Mouse (Mus musculus): Measurements from ENCODE around the gene Methig1. TPM values are rescaled to one million over a fixed set of nuclear protein-coding genes. Genes with fewer than 3 reads are reported as not detected.
"Not testable (repeated sequence)": the region's sequence is repeated elsewhere in the genome, so short reads cannot be mapped to it uniquely, and the experiment has no call there.

Methig1 gene
- polyA plus RNA-seq, 1 experiment from 2014 or later, result 0.24 TPM

- no peak for ATAC-seq (ENCODE audit: insufficient read depth, low FRiP score, low read depth)
These were observed 31.8 kb upstream of the Methig1 start for GRCm38 (mm10) chr15:100321134-100321533.

DNA sequence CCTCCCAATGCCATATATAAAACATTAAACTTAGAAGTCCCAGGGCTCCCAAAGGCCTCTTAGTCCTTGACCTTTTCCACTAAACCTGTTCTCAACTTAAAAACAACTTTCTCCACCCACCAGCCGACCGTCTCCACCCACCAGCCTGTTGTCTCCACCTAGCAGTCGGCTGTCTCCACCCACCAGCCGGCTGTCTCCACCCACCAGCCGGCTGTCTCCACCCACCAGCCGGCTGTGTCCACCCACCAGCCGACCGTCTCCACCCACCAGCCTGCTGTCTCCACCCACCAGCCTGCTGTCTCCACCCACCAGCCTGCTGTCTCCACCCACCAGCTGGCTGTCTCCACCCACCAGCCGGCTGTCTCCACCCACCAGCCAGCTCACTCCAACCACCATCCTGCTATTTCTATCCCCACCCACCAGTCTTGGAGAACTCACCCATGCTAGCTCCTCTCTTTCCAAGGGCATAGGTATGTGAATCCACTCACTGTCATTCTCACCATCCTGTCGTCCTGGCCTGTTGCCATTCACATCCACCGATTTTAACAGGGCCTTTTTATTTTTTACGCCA lies 28.8 kb upstream of the Methig1 start:
- H3K9ac ChIP-seq, result no peak overlapping the region
- no peaks in the 10 kb centered on the region for H3K9me3 ChIP-seq
- WGBS, result 72% methylated on average over 12 of the region's 12 CpGs
- no peak overlapping the region for H3K4me3 ChIP-seq (replicated peaks)
- ATAC-seq (ENCODE audit: insufficient read depth, low FRiP score, low read depth), result no peak
- H3K27ac ChIP-seq, result no peak overlapping the region
- no peaks in the 10 kb centered on the region for H3K27me3 ChIP-seq (replicated peaks)
- H3K4me2 ChIP-seq, result no peak overlapping the region
- no peaks in the 10 kb centered on the region for H3K4me1 ChIP-seq
- H3K36me3 ChIP-seq, result no peaks in the 10 kb centered on the region

More at GRCm38 (mm10) chr15:100321134-100321533, 31.8 kb upstream of the Methig1 start:
- H3K4me3 ChIP-seq (replicated peaks), result no peak overlapping the region
- WGBS, result 50% methylated on average over 5 of the region's 5 CpGs
- no peaks in the 10 kb centered on the region for H3K4me1 ChIP-seq
- H3K9me3 ChIP-seq, result no peaks in the 10 kb centered on the region
- H3K9ac ChIP-seq, result no peak overlapping the region
- H3K4me2 ChIP-seq, result no peak overlapping the region
- no peaks in the 10 kb centered on the region for H3K36me3 ChIP-seq
- no peak overlapping the region for H3K27ac ChIP-seq
- no peaks in the 10 kb centered on the region for H3K27me3 ChIP-seq (replicated peaks)

DNA sequence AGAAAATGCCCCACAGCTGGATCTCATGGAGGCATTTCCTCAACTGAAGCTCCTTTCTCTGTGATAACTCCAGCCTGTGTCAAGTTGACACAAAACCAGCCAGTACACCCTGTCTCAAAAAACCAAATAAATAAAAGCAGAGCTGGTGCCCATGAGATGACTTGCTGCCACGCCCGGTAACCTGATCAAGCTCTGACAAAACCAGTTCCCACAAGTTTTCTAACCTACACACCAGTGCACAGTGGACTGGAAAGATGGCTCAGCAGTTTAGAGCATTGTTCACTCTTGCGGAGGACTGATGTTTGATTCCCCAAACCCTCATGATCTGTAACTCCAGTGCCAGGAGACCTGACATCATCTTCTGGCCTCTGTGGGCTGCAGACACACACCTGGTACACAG lies 27.7 kb upstream of the Methig1 start:
- H3K4me3 ChIP-seq (replicated peaks), result no peak overlapping the region
- 82% methylated on average over 3 of the region's 3 CpGs for WGBS
- H3K27ac ChIP-seq, result no peak overlapping the region; the same call in 1 of the 2 replicates
- no peaks in the 10 kb centered on the region for H3K9me3 ChIP-seq
- no peak overlapping the region for H3K9ac ChIP-seq
- no peaks in the 10 kb centered on the region for H3K4me1 ChIP-seq
- H3K27me3 ChIP-seq (replicated peaks), result no peaks in the 10 kb centered on the region
- H3K36me3 ChIP-seq, result no peaks in the 10 kb centered on the region
- no peak for ATAC-seq (ENCODE audit: insufficient read depth, low FRiP score, low read depth)
- H3K4me2 ChIP-seq, result no peak overlapping the region

- H3K4me1 ChIP-seq; H3K4me3 ChIP-seq (replicated peaks); H3K27me3 ChIP-seq (replicated peaks); H3K9ac ChIP-seq; H3K4me2 ChIP-seq; ATAC-seq (ENCODE audit: insufficient read depth, low FRiP score, low read depth); H3K9me3 ChIP-seq; H3K27ac ChIP-seq; H3K36me3 ChIP-seq: not testable (repeated sequence)
- 71% methylated on average over 4 of the region's 4 CpGs for WGBS
These were observed 24.9 kb upstream of the Methig1 start for GRCm38 (mm10) chr15:100328089-100328488.

GRCm38 (mm10) chr15:100329336-100329735 lies 23.6 kb upstream of the Methig1 start:
- ATAC-seq (ENCODE audit: insufficient read depth, low FRiP score, low read depth); H3K9me3 ChIP-seq; H3K27ac ChIP-seq; H3K4me2 ChIP-seq; H3K36me3 ChIP-seq; H3K27me3 ChIP-seq (replicated peaks); H3K4me3 ChIP-seq (replicated peaks); H3K4me1 ChIP-seq; H3K9ac ChIP-seq: not testable (repeated sequence)
- 62% methylated on average over 10 of the region's 10 CpGs for WGBS

- Histone ChIP-seq H3K9ac (no peak overlapping the region), H3K9me3 (no peaks in the 10 kb centered on the region), H3K27me3 (replicated peaks) (no peaks in the 10 kb centered on the region), H3K36me3 (no peaks in the 10 kb centered on the region), H3K27ac (no peak overlapping the region), H3K4me3 (replicated peaks) (no peak overlapping the region), H3K4me1 (no peaks in the 10 kb centered on the region), H3K4me2 (no peak overlapping the region)
- 72% methylated on average over 7 of the region's 7 CpGs for WGBS
- ATAC-seq (ENCODE audit: insufficient read depth, low FRiP score, low read depth), result no peak
These were observed 22.2 kb upstream of the Methig1 start for GRCm38 (mm10) chr15:100330739-100331138.

- ATAC-seq (ENCODE audit: insufficient read depth, low FRiP score, low read depth); H3K27ac ChIP-seq; H3K4me2 ChIP-seq; H3K36me3 ChIP-seq; H3K9ac ChIP-seq; H3K4me1 ChIP-seq; H3K4me3 ChIP-seq (replicated peaks); H3K9me3 ChIP-seq; H3K27me3 ChIP-seq (replicated peaks): not testable (repeated sequence)
- 54% methylated on average over 3 of the region's 10 CpGs for WGBS
These were observed 20.6 kb upstream of the Methig1 start for GRCm38 (mm10) chr15:100332077-100332961.

GRCm38 (mm10) chr15:100334629-100335028 lies 18.3 kb upstream of the Methig1 start, which contains the start of gene Mettl7a3:
Gene Mettl7a3, plus strand, starts transcription at chr15:100334929.
- 77% methylated on average over 10 of the region's 10 CpGs for WGBS
- Histone ChIP-seq H3K4me3 (replicated peaks) (no peak within 1 kb of the TSS), H3K9ac (no peak within 1 kb of the TSS), H3K4me1 (no peaks in the 10 kb centered on the region), H3K4me2 (no peak within 1 kb of the TSS), H3K27me3 (replicated peaks) (no peaks in the 10 kb centered on the region), H3K36me3 (no peaks in the 10 kb centered on the region), H3K9me3 (no peaks in the 10 kb centered on the region), H3K27ac (no peak within 1 kb of the TSS)
- no peak for ATAC-seq (ENCODE audit: insufficient read depth, low FRiP score, low read depth)

DNA sequence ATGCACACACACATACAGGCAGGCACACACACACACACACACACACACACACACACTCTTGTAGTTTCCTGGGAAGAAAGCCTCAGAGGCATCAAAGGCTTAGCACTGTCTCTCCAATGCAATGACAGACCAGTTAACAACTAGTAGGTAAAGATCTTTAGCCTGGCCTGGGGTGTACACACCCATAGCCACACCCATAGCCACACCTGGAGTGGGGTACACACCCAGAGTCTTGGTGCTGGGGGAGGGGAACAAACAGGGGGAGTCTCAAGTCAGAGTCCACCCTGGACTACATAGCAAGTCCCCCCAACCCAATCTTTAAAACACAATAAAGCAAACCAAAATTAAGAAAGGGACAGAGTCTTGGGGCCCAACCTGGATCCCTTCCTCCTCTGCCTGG lies 15.6 kb upstream of the Methig1 start:
- not testable (repeated sequence) for ATAC-seq (ENCODE audit: insufficient read depth, low FRiP score, low read depth); H3K4me1 ChIP-seq; H3K4me3 ChIP-seq (replicated peaks)

GRCm38 (mm10) chr15:100337847-100338246 lies 15.1 kb upstream of the Methig1 start:
- not testable (repeated sequence) for H3K4me2 ChIP-seq; ATAC-seq (ENCODE audit: insufficient read depth, low FRiP score, low read depth); H3K27ac ChIP-seq; H3K36me3 ChIP-seq; H3K4me3 ChIP-seq (replicated peaks); H3K9me3 ChIP-seq; H3K4me1 ChIP-seq; H3K27me3 ChIP-seq (replicated peaks); H3K9ac ChIP-seq
- WGBS, result 30% methylated on average over 10 of the region's 10 CpGs

More for the DNA sequence above, 15.6 kb upstream of the Methig1 start:
- not testable (repeated sequence) for H3K27ac ChIP-seq; H3K4me2 ChIP-seq; H3K36me3 ChIP-seq; H3K9me3 ChIP-seq; H3K27me3 ChIP-seq (replicated peaks); H3K9ac ChIP-seq

DNA sequence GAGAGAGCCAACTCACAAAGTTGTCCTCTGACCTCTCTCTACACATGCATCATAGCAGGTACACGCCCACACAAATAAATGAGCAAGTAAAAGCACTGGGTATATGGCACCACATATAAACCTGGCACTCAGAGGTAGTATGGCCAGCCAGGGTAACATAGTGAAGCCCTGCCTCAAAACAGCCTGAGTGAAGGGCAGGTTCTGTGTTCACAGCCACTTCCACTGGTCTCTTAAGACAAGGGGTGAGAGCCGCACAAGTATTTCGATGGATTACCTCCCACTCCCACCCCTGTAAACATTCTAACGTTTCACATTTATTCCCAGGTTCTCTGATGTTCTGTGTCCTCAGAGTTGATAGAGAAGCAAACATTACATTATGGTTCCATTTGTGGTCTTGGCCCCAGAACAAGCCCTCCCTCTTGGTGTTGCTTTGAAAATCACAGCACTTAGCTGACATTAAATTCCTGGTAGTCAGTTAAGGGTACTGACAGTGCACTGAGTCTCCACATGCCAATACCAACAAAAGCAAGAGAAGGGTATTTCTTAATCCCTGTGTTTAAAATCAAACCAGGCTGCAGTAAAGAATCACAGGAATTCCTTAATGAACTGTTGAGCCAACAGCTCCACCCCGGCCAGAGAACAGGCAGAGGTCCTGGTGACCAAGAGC lies 11.5 kb upstream of the Methig1 start:
- not testable (repeated sequence) for ATAC-seq (ENCODE audit: insufficient read depth, low FRiP score, low read depth); H3K9ac ChIP-seq; H3K27ac ChIP-seq; H3K27me3 ChIP-seq (replicated peaks); H3K9me3 ChIP-seq; H3K4me1 ChIP-seq; H3K4me2 ChIP-seq; H3K4me3 ChIP-seq (replicated peaks); H3K36me3 ChIP-seq
- 31% methylated on average over 4 of the region's 5 CpGs for WGBS

GRCm38 (mm10) chr15:100345484-100345883 lies 7.5 kb upstream of the Methig1 start:
- Histone ChIP-seq H3K9me3 (no peaks in the 10 kb centered on the region), H3K27ac (no peak overlapping the region), H3K4me1 (no peaks in the 10 kb centered on the region; the same call in 1 of the 2 replicates), H3K36me3 (no peaks in the 10 kb centered on the region), H3K9ac (no peak overlapping the region), H3K4me2 (no peak overlapping the region), H3K4me3 (replicated peaks) (no peak overlapping the region), H3K27me3 (replicated peaks) (no peaks in the 10 kb centered on the region)
- ATAC-seq (ENCODE audit: insufficient read depth, low FRiP score, low read depth), result no peak
